Mouse (Mus musculus): Measurements from ENCODE around the gene Hyal1.

Hyal1 gene

DNA sequence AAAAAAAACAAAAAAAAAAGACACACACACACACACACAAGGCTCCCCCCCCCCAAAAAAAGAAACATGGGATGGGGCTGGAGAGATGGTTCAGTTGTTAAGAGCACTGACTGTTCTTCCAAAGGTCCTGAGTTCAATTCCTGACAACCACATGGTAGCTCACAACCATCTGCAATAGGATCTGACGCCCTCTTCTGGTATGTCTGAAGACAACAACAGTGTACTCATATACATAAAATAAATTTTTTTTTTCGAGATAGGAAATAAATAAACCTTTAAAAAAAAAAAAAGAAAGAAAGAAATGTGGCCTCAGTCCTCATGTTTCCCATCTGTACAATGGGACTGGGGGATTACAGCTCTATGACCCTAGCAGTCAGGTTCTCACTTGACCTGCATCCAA lies 40.7 kb downstream of the Hyal1 start:
- no peak for DNase-seq (ENCODE audit: low spot score)

DNA sequence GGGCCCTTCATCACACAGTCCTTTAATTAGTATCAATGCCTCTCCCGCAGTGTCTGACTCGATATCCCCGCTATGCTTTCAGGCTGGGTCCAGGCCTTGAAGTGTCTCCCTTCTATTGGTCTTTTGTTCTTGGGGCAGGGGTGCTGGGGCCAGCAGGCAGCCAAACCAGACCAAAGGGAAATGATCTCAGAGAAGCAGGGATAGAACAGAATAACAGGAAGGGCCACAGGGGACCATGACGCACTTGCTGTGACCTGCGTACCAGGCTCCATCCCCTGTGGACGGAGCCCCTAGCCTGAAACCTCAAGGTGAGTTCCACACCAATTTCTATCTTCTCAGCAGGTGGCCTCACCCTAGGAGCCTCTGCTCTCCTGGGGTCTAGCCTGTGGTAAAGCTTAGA lies 41.4 kb downstream of the Hyal1 start:
- no peak for DNase-seq (ENCODE audit: low spot score)

DNA sequence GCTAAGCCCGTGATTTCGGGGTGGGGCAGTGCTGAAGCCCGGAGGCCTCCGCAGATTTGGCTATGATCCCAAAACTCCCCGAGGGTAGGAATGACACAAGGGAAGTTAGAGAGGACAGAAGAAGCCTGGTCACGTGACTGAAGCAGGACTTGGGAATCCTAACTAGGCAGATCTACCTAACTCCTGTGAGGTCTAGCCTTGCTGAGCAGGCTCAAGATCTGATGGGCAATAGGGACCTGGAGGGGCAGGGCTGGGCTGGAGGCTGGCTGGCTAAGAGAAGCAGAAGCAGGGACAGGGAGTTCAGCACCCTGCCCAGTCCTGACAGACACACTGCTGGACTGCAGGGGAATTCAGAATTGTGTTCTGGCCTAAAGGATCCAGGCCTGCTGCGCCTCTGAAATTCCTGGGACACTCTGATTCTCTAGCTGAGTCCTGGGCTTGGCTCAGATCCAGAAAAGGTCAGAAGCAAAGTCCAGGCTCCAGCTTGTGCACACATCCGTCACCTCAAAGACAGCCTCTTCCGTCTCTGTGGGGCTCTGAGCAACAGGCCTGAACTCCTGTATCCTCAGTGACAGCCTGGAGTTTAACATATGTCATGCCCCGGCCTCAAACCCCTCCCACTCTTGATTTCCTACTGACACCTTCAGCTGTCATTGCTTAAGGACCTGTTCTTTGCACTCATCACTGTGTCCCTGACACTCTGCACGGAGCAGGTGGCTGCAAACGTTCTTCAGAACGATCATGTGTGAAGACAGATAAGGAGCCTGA lies 42.2 kb downstream of the Hyal1 start:
- DNase-seq (ENCODE audit: low spot score) = no peak

DNA sequence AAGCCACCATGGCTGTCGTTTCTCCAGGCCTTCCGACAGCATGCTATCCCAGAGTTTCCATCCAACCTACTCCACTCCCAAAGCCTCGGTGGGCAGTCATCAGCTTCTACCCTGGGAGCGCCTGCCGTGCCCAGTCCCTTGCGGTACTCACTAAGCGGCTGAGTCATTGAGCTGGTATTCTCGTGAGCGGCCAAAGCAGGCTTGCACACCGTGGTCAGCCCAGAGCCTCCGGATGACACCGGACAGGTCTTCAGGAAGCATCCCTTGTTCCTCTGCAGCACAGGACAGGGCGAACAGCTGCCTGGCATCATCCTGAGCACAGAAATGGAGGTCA lies 42.8 kb downstream of the Hyal1 start:
- DNase-seq (ENCODE audit: low spot score) = no peak

DNA sequence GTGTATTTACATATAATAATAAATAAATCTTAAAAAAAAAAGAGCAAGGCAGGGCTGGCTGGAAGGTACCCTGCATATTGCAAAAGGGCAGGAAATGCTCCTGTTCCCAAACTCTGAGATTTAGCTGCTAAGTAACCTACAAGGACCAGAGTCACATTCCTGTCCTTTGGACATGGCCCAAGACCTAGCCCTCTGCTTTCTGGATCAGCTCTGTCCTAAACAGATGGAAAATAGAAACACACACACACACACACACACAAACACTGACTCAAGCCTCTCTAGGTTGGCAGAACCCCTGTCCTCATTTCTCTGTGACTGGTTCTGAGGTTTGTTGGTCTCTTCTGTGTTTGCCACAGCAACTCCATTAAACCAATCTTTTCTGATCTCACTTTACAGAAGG lies 44.2 kb downstream of the Hyal1 start:
- no peak for DNase-seq (ENCODE audit: low spot score)

DNA sequence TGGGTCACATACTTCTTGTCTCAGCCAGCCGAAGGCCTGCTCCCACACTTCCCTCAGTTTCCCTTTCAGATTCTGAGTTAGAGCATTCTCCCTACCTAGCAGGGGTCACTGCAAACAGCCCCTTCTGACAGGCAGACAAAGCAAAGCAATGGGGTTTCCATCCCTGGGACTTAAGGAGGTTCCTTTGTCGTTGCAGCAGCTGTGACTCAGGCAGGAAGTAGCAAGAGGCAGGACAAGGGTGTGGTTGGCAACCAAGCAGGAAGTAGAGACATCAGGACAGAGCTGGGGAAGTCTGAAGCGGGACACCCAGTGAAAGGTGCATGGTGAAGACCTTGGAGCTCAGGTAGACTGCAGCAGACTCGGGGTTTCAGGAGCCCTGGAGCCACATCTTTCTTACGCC lies 47.8 kb downstream of the Hyal1 start:
- no peak for DNase-seq (ENCODE audit: low spot score)

DNA sequence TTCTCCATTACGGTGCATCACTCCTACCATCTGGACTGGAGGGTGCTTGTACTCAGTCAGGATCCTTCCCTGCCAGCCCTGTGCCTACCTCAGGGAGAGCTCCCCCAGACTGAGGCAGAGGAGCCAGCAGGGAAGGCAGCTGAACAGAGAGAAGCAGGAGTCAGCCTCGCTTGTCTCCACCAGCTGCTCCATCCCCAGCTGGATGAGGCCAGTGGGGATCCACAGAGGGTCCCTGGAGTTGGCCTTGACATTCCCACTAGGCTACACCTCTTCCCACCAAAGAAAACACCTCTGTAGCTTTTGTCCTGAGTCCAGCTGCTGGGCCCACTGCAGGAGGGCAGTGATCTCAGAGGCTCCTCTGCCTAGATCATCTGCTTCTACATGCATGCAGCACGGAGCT lies 48.2 kb downstream of the Hyal1 start:
- DNase-seq (ENCODE audit: low spot score) = no peak

DNA sequence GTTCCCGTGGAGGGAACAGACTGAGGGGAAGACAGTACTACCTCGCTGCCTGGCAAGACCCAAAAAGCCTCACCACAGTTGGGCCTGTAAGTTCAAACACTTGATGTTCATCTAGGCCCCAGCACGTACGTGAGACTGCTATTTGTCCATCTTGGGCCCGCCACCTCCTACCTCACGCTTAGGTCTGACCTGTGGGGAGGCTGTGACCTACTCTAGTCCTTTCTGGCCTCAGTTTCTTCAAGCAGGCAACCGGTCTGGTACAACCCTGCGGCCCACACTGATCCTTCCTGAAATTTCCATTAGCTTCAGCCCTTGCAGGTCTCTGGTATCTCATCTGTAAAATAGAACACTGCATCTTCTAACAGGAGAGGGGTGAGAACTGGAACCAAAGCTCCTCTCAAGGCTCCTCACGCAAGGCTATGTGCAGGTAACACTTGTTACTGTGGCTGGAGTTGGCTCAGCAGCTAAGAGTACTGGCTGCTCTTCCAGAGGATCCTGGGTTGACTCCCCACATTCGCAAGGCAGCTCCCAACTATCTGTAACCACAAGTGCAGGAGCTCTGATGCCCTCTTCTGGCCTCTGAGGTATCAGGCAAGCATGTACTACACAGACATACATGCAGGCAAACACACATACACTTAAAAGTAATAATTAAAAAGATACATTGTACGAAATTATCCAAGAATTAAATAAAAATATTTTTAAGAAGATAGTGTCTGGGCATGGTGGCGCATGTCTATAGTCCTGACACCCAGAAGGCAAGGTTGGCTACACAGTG lies 48.8 kb downstream of the Hyal1 start:
- DNase-seq (ENCODE audit: low spot score) = no peak

DNA sequence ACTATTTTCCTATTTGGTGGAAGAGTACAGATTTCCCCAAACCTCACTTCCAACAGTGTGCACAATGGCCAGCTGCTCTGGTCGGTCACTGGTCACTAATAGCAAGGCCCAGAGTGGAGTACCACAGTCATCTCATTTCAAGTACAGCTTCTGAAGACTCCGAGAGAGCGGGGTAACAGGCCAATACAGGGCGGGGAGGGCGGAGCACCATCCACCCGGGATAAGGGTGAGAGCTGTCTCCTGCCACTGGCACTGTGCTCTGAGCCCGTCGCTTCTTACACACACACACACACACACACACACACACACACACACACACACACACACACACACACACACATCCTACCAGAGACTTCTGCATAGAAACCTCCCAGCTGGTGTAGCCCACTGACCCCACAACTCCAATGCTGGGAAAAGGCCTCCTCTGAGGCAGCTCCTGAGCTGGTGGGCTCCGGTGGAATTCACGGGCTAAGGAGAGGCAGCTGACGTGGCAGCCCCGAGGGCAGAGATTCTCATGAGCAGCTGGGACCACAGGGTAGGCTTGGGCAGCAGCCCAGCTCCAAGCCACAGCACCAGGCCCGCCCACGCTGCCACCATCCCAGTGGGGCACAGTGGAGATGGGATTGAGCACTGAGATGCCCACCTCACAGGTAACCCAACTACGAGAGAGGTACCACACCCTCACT lies 49.6 kb downstream of the Hyal1 start:
- DNase-seq (ENCODE audit: low spot score) = no peak

DNA sequence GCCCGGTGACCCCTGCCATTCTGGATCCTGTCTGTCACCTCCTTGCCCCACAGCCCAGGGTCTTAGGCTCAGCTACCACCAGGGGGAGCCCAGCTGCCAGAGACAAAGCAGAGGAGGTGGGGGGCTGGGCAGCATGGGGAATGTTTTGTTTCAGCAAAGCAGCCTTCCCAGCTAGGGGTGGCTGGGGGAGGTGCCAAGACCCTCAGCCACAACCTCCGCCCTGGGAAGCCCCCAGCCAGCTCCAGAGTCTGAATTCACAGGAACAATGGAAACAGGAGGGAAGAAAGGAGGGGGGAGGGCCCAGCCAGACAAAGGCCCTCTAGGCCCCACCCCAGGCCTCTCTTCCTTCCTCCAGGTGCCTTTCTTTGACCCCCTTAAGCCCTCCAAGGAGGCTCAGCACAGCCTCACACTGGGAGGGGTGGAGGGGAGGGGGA lies 50.1 kb downstream of the Hyal1 start:
- DNase-seq (ENCODE audit: low spot score) = peak; percentile 92

DNA sequence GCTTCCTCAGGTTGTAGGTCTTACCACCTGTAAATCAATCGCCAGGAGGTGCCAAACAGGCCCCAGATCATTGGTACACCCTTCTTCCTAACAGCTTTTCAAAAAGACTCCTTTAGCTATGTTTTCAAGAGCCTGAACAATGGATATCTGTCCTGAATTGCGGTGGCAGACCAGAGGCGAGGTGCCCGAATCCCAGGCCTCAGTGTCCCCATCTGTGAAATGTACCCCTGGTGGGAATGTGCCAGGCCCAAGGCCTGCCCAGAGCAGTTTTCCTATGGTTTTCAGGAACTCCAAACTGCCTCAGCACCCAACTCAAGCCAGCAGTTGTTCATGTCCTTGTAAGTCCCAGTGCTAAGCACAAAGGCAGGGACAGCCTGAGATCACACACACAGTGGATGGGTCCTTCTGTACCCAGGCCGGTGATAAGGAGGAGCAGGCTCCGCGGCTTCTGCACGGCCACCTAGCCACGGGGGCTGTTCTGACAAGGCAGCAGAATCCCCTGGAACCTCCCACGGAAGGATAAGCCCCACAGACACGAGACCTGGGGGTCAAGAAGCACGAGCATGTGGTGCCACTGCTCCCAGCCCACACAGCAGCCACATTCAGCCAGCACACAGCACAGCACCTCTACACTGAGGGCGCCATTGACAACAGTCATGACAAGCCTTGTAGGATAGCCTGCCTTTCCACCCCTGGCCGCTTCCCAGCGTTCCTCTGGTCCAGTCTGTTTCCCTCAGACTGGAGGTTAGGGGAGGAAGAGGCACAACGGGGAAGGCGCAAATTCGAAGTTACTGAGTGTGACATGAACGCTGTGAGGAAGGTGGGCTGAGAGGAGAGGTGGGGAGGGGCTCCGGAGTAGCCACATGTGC lies 50.9 kb downstream of the Hyal1 start:
- no peak for DNase-seq (ENCODE audit: low spot score)

DNA sequence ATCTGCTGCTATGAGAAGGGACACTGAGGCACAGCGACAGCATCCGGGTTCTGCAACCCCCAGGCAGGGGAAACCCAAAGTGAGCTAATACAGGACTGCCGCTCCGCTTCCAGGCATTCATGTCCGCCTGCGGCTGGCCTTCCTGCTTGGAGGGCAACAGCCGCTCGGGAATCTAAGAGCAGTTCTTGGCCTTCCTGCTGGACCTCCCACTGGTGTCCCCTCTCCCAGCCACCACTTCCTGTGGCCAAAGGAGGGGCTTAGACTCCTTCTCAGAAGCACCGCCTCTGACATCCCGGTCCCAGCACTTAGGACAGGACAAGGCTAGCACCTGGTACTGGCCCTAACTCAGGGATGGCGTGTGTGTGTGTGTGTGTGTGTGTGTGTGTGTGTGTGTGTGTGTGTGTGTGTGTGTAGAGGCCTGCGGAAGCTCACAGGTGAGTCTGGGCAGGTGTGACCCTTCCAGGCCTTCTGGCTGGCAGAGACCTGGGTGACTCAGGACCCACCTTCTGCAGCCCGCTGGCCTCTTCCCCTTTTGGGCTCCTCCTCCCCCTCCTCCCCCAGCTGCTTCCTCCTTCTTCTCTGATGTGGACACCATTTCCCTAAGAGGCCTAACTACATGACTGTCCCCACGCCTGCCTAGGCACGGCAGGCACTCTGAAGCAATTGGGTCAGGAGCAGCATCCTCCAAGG lies 52.1 kb downstream of the Hyal1 start:
- no peak for DNase-seq (ENCODE audit: low spot score)

DNA sequence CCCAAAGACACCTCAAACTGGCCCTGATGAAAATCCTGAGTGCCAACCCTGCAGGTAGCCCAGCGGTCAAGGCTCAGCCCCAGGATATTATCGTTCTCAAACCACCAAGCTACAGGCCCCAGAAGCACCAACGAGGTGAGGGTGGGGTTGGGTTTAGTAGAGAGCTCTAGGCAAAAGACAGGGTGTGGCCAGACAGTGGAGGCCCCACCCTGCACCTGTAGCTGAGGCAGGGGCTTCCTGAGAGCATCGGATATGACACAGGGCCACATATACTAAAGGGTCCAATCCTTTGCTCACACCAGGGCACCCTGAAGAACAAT lies 52.6 kb downstream of the Hyal1 start:
- no peak for DNase-seq (ENCODE audit: low spot score)

DNA sequence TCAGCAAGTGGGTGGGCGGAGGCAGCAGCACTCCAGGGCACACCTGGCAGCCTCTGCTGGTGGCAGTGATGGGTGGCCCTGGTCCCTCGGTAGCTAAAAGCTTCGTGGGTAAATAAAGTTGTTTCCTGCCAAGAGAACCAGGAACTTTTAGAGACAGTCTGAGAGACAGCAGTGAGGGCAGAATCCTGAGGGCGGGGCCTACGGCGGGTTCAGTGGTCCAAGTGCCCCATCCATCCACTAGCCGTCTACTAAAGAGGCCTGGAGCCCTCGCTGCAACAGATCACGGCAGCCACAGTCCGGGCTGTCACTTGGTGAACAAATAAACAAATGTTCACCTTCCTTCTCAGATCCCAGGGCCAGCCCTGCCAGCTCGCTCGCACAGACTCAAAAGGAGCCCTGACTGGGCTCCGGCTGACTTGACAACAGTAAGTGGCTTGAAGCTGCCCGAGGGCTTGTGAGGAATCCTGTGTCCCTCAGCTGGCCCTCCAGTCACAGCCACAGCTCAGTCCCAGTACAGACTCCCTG lies 53.2 kb downstream of the Hyal1 start:
- no peak for DNase-seq (ENCODE audit: low spot score)

DNA sequence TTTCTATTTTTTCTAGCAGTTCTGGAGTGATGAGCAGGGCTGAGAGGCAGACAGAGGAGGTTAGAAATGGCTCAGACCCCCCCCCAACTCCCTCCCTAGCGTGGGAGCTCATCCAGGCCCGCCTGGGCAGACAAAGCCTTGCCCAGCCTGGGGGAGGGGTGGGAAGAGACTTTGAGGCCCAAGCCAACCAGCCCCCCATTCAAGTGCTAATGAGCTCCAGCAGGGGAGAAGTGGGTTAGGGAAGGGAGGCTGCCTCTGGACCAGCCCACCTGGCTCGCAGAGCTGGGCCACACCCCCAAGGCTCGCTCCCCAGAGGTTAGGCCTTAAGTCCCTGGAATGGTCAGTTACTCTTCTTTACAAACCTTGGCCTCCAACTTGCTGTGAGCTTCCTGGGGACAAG lies 53.8 kb downstream of the Hyal1 start:
- peak; percentile 69 for DNase-seq (ENCODE audit: low spot score)
